Mouse (Mus musculus): ENCODE data around the gene Ap3s2. TPM values are rescaled to one million over a fixed set of nuclear protein-coding genes. Genes with fewer than 3 reads are reported as not detected.

Gene Ap3s2
- polyA plus RNA-seq, 1 experiment from 2014 or later = 50.5 TPM

- no peaks in the 10 kb centered on the region for H3K9me3 ChIP-seq (replicated peaks; ENCODE audit: control insufficient read depth, low read length)
- H3K27ac ChIP-seq (ENCODE audit: low read depth, low read length) = no peak within 1 kb of the TSS
- H3K4me2 ChIP-seq (ENCODE audit: low read length) = no peak within 1 kb of the TSS
- no peaks in the 10 kb centered on the region for H3K27me3 ChIP-seq (replicated peaks; ENCODE audit: control insufficient read depth, insufficient read depth, low read length)
- no peak within 1 kb of the TSS for H3K4me3 ChIP-seq (ENCODE audit: low read depth, low read length)
- H3K9ac ChIP-seq (ENCODE audit: low read length) = no peak within 1 kb of the TSS
- ATAC-seq (no peak), DNase-seq (ENCODE audit: low spot score) (no peak)
- 89% methylated on average over 9 of the region's 9 CpGs for WGBS
- no peaks in the 10 kb centered on the region for H3K36me3 ChIP-seq (ENCODE audit: control insufficient read depth, insufficient read depth, low read length)
- no peaks in the 10 kb centered on the region for H3K4me1 ChIP-seq (ENCODE audit: control insufficient read depth, insufficient read depth, low read length)
Observed at GRCm38 (mm10) chr7:79860811-79861210, 59.6 kb downstream of the Ap3s2 start, which contains the start of gene Anpep. Anpep (minus strand) TSS chr7:79861059.

DNA sequence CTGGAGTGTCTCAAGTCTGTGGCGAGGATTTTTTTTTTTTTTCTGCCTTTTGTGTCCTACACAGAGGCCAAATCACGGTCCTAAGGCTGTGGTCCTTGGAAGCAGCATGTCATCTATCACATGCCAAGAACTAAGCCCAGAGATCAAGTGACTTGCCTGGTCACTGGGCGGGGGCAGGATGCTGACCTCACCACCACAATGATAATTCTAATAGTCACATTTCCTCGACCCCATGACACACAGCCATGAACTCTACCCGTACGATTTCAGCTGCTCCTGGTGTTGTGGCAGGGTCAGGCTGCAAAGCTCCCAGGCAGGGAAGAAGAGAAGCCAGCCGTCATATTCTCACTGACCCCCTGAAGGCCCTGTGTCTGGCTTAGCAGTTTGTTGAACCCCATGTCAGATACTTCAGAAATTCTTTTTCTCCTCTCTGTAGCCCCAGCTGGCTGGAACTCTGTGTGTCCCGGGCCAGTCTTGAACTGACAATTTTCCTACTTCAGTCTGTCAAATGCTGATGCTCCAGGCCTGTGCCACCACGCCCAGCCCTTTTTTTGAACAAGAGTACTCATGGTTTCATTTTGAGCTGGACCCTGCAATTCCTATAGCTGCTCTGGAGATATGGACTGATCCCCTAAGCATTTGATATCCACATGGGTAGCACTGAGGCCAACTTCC is 61.4 kb downstream of the Ap3s2 start:
- Histone ChIP-seq H3K9ac (ENCODE audit: low read length) (no peak overlapping the region), H3K36me3 (ENCODE audit: control insufficient read depth, insufficient read depth, low read length) (no peaks in the 10 kb centered on the region), H3K9me3 (replicated peaks; ENCODE audit: control insufficient read depth, low read length) (no peaks in the 10 kb centered on the region), H3K27me3 (replicated peaks; ENCODE audit: control insufficient read depth, insufficient read depth, low read length) (no peaks in the 10 kb centered on the region), H3K4me1 (ENCODE audit: control insufficient read depth, insufficient read depth, low read length) (no peaks in the 10 kb centered on the region), H3K4me3 (ENCODE audit: low read depth, low read length) (no peak overlapping the region), H3K4me2 (ENCODE audit: low read length) (no peak overlapping the region), H3K27ac (ENCODE audit: low read depth, low read length) (no peak overlapping the region)
- DNase-seq (ENCODE audit: low spot score) (no peak), ATAC-seq (no peak)
- 80% methylated on average over 9 of the region's 9 CpGs for WGBS

- no peak overlapping the region for H3K9ac ChIP-seq (ENCODE audit: low read length)
- no peak overlapping the region for H3K27ac ChIP-seq (ENCODE audit: low read depth, low read length)
- no peaks in the 10 kb centered on the region for H3K27me3 ChIP-seq (replicated peaks; ENCODE audit: control insufficient read depth, insufficient read depth, low read length)
- WGBS = 78% methylated on average over 11 of the region's 11 CpGs
- H3K4me1 ChIP-seq (ENCODE audit: control insufficient read depth, insufficient read depth, low read length) = no peaks in the 10 kb centered on the region
- H3K4me2 ChIP-seq (ENCODE audit: low read length) = no peak overlapping the region
- no peaks in the 10 kb centered on the region for H3K36me3 ChIP-seq (ENCODE audit: control insufficient read depth, insufficient read depth, low read length)
- H3K4me3 ChIP-seq (ENCODE audit: low read depth, low read length) = no peak overlapping the region
- H3K9me3 ChIP-seq (replicated peaks; ENCODE audit: control insufficient read depth, low read length) = no peaks in the 10 kb centered on the region
- no peak for DNase-seq (ENCODE audit: low spot score)
- no peak for ATAC-seq
Observed at GRCm38 (mm10) chr7:79858202-79858934, 62.1 kb downstream of the Ap3s2 start.

DNA sequence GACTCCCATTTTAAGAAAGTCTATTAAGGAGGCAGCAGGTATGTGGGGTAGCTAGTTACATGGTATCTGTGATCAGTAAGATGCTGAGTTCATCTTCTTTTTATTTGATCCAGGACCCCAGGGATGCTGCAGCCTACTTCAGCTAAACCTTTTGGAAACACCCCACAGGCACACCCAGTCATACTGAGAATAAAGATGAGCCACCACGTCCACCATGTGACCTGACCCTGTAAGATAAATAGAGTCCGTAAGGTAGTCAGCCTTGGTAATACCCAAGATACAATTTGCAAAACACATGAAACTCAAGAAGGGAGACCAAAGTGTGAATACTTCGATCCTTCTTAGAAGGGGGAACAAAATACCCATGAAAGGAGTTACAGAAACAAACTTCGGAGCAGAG is 64.1 kb downstream of the Ap3s2 start:
- Histone ChIP-seq H3K27me3 (replicated peaks; ENCODE audit: control insufficient read depth, insufficient read depth, low read length) (no peaks in the 10 kb centered on the region), H3K36me3 (ENCODE audit: control insufficient read depth, insufficient read depth, low read length) (no peaks in the 10 kb centered on the region), H3K9me3 (replicated peaks; ENCODE audit: control insufficient read depth, low read length) (no peaks in the 10 kb centered on the region), H3K9ac (ENCODE audit: low read length) (no peak overlapping the region), H3K4me3 (ENCODE audit: low read depth, low read length) (no peak overlapping the region), H3K27ac (ENCODE audit: low read depth, low read length) (no peak overlapping the region), H3K4me1 (ENCODE audit: control insufficient read depth, insufficient read depth, low read length) (no peaks in the 10 kb centered on the region), H3K4me2 (ENCODE audit: low read length) (no peak overlapping the region)
- DNase-seq (ENCODE audit: low spot score) = no peak
- ATAC-seq = no peak
- WGBS = 88% methylated on average over 4 of the region's 4 CpGs

GRCm38 (mm10) chr7:79847456-79848451 is 72.7 kb downstream of the Ap3s2 start:
- peak overlapping the region; percentile 25 for H3K4me3 ChIP-seq (ENCODE audit: low read depth, low read length)
- 0 out of 2 replicates have a peak, but pooled peaks cover 3% of the 10 kb centered on the region for H3K4me1 ChIP-seq (ENCODE audit: control insufficient read depth, insufficient read depth, low read length)
- peak overlapping the region; percentile 52 for H3K4me2 ChIP-seq (ENCODE audit: low read length)
- H3K36me3 ChIP-seq (ENCODE audit: control insufficient read depth, insufficient read depth, low read length) = no peaks in the 10 kb centered on the region
- H3K9ac ChIP-seq (ENCODE audit: low read length) = peak overlapping the region; percentile 35; the same call in 1 of the 2 replicates
- ATAC-seq (no peak), DNase-seq (ENCODE audit: low spot score) (peak; percentile 44)
- peaks cover 9% of the 10 kb centered on the region for H3K27me3 ChIP-seq (replicated peaks; ENCODE audit: control insufficient read depth, insufficient read depth, low read length)
- no peaks in the 10 kb centered on the region for H3K9me3 ChIP-seq (replicated peaks; ENCODE audit: control insufficient read depth, low read length)
- no peak overlapping the region for H3K27ac ChIP-seq (ENCODE audit: low read depth, low read length)
- WGBS = 11% methylated on average over 53 of the region's 53 CpGs

DNA sequence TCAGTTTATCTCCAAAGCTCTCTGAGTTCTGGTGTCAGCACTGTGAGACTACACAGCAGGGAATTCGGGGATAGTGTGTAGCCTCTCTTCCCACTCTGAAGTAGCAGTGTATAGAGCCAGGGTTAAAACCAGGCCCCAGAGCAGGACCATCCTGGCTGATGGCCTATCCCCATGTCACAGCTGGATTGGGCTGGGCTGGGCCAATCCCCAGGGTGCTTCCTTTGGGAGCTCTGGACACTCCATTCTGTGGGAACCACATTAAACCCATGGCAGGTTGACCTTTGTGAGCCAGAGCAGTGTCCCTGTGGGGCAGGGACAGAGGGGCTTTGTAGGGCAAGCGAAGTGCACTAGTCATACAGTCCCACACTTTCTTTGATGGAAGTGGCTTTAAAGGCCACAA is 74.1 kb downstream of the Ap3s2 start:
- Histone ChIP-seq H3K4me1 (ENCODE audit: control insufficient read depth, insufficient read depth, low read length) (0 out of 2 replicates have a peak, but pooled peaks cover 3% of the 10 kb centered on the region), H3K9me3 (replicated peaks; ENCODE audit: control insufficient read depth, low read length) (no peaks in the 10 kb centered on the region), H3K27me3 (replicated peaks; ENCODE audit: control insufficient read depth, insufficient read depth, low read length) (peaks cover 9% of the 10 kb centered on the region), H3K27ac (ENCODE audit: low read depth, low read length) (no peak overlapping the region), H3K4me2 (ENCODE audit: low read length) (no peak overlapping the region), H3K4me3 (ENCODE audit: low read depth, low read length) (no peak overlapping the region), H3K9ac (ENCODE audit: low read length) (no peak overlapping the region), H3K36me3 (ENCODE audit: control insufficient read depth, insufficient read depth, low read length) (no peaks in the 10 kb centered on the region)
- WGBS = 72% methylated on average over 2 of the region's 2 CpGs
- DNase-seq (ENCODE audit: low spot score) (no peak), ATAC-seq (no peak)

- Histone ChIP-seq H3K36me3 (ENCODE audit: control insufficient read depth, insufficient read depth, low read length) (no peaks in the 10 kb centered on the region), H3K4me3 (ENCODE audit: low read depth, low read length) (no peak overlapping the region), H3K27me3 (replicated peaks; ENCODE audit: control insufficient read depth, insufficient read depth, low read length) (peaks cover 9% of the 10 kb centered on the region), H3K4me1 (ENCODE audit: control insufficient read depth, insufficient read depth, low read length) (0 out of 2 replicates have a peak, but pooled peaks cover 3% of the 10 kb centered on the region), H3K4me2 (ENCODE audit: low read length) (no peak overlapping the region), H3K9ac (ENCODE audit: low read length) (no peak overlapping the region), H3K27ac (ENCODE audit: low read depth, low read length) (no peak overlapping the region), H3K9me3 (replicated peaks; ENCODE audit: control insufficient read depth, low read length) (no peaks in the 10 kb centered on the region)
- DNase-seq (ENCODE audit: low spot score) = no peak
- WGBS = 80% methylated on average over 8 of the region's 8 CpGs
- no peak for ATAC-seq
Observed at GRCm38 (mm10) chr7:79844090-79844802, 76.2 kb downstream of the Ap3s2 start.

DNA sequence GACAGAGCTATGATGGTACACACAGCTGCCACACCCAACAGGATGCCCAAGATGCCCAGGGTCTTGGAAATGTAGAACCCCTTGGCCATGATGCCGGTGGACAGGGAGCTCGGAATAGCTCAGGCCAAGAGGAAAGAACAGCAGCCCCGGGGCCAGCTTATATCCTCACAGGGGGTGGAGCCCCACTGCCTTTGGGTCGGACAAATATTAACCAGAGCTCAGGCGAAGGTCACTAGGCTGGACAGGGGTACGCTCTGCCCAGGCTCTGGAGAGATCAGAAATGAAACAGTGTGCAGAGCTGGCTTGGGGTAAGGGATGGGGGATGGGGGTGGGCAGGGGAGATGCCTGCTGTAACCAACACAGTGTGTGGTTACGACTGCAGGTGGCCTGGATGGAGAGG is 78.3 kb downstream of the Ap3s2 start:
- WGBS = 80% methylated on average over 7 of the region's 7 CpGs

More for the DNA sequence above, 78.3 kb downstream of the Ap3s2 start:
- Histone ChIP-seq H3K4me2 (ENCODE audit: low read length) (no peak overlapping the region), H3K36me3 (ENCODE audit: control insufficient read depth, insufficient read depth, low read length) (no peaks in the 10 kb centered on the region), H3K9ac (ENCODE audit: low read length) (no peak overlapping the region), H3K27me3 (replicated peaks; ENCODE audit: control insufficient read depth, insufficient read depth, low read length) (peaks cover 1% of the 10 kb centered on the region; the same call in 1 of the 2 replicates), H3K4me1 (ENCODE audit: control insufficient read depth, insufficient read depth, low read length) (no peaks in the 10 kb centered on the region), H3K4me3 (ENCODE audit: low read depth, low read length) (no peak overlapping the region), H3K9me3 (replicated peaks; ENCODE audit: control insufficient read depth, low read length) (no peaks in the 10 kb centered on the region), H3K27ac (ENCODE audit: low read depth, low read length) (no peak overlapping the region)
- no peak for DNase-seq (ENCODE audit: low spot score)
- ATAC-seq = no peak

All from forebrain, embryonic 14.5 days (tissue).